Mouse (Mus musculus) limb, embryonic 11.5 days (tissue): Measurements from ENCODE around the gene Tdrd5. TPM values are rescaled to one million over a fixed set of nuclear protein-coding genes. Genes with fewer than 3 reads are reported as not detected.

ENCODE experiments used
- ATAC-seq: fragments of 200-750 bp; cut with Nextera tagmentation; 2 replicates; pipeline ENCODE4 v1.8.0; 2017; ENCODE audit warnings: low read depth; ENCODE audit not compliant: insufficient number of reproducible peaks, low FRiP score, low TSS enrichment
- DNase-seq: peaks from one replicate; pipeline ENCODE4 v3.0.0-alpha.2; 2015; ENCODE audit warnings: low spot score
- H3K27ac ChIP-seq: fragments of 300-500 bp; sonication (generic); replicated peaks from 2 replicates; pipeline ENCODE4 v1.5.1; 2014; ENCODE audit warnings: low read depth, mild to moderate bottlenecking, low read length
- H3K27me3 ChIP-seq: fragments of 300-500 bp; sonication (generic); 2 replicates; pipeline ENCODE4 v1.6.1; 2014; ENCODE audit warnings: mild to moderate bottlenecking, low read length, mixed read lengths; ENCODE audit not compliant: control insufficient read depth, insufficient read depth
- H3K36me3 ChIP-seq: fragments of 300-500 bp; sonication (generic); 2 replicates; pipeline ENCODE4 v1.6.1; 2014; ENCODE audit warnings: mild to moderate bottlenecking, low read length, moderate library complexity, mixed read lengths; ENCODE audit not compliant: control insufficient read depth, insufficient read depth
- H3K4me1 ChIP-seq: fragments of 300-500 bp; sonication (generic); 2 replicates; pipeline ENCODE4 v1.6.1; 2014; ENCODE audit warnings: low read length, mixed read lengths; ENCODE audit not compliant: control insufficient read depth, insufficient read depth
- H3K4me2 ChIP-seq: fragments of 300-500 bp; sonication (generic); 2 replicates; pipeline ENCODE4 v1.6.1; 2014; ENCODE audit warnings: low read depth, mild to moderate bottlenecking, moderate library complexity; ENCODE audit not compliant: severe bottlenecking
- H3K4me3 ChIP-seq: fragments of 300-500 bp; sonication (generic); 2 replicates; pipeline ENCODE4 v1.5.1; 2014; ENCODE audit warnings: low read depth, low read length
- H3K9ac ChIP-seq: fragments of 300-500 bp; sonication (generic); 2 replicates; pipeline ENCODE4 v1.6.1; 2014; ENCODE audit warnings: mild to moderate bottlenecking, low read length
- H3K9me3 ChIP-seq: fragments of 300-500 bp; sonication (generic); 2 replicates; pipeline ENCODE4 v1.6.1; 2016; ENCODE audit warnings: low read length; ENCODE audit not compliant: control insufficient read depth
- WGBS: fragments of 180-500 bp; shearing (Covaris S2); extraction: QIAGEN DNeasy Blood & Tissue Kit; methylation state at CpG from one replicate; pipeline ENCODE4 v1.1.7; 2014; 5-methylcytosine and 5-hydroxymethylcytosine counted together
- polyA plus RNA-seq: library from polyadenylated mRNA; unstranded; fragments of >200 nt; fragmentation: Nextera tagmentation; extraction: Ambion mirVana; gene quantifications from 2 replicates; pipeline ENCODE4 v1.2.1, GENCODE M21; 2014

The Tdrd5 gene
- not detected in 2 replicates for polyA plus RNA-seq

DNA sequence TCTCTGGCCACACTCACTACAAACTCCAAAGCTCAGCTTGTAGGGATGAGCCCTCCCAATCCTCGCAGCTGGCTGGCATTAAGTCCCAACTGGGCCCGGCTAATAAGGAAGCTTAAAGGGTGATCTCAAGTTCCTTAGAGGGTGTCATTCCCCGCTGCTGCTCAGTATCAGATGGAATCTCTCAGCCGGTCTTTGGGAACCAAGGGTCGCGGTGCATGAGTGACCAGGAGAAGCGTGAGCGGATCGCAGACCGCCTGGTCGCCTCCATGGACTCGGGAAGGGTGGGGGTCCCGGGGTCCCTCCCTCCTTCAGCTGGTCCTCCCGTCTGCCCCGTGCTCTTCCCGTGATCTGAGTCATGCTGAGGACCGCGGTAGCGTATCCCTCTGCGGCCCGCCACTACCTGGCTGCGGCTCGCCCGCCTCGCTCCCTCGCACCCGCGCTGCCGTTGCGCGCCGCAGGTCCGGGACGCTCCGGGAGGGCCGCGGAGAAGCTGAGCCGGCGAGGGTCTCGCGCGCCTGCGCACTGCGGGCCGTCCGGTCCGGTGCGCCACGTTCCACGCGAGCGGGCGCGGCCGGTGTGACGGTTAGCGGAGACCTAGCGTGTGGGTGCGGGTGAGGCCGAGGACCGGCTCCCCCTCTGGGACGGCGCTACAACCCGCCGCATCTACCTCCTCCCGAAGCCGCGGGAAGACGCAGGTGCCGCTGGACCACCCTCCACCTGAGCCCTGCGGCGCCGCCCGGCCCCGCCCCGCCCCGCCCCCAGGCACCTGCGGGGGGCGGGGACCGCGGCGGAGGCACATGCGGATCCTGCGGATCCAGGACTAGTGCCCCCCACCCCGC is at the start of gene Tdrd5:
Gene Tdrd5 (minus strand): TSS at position 754 of the 839 bp plus-strand sequence.
- under 1% methylated on average over 78 of the region's 85 CpGs for WGBS
- ATAC-seq (peak; percentile 84), DNase-seq (peak; percentile 52)
- Histone ChIP-seq H3K27me3 (peaks cover 44% of the 10 kb centered on the region), H3K27ac (no peak within 1 kb of the TSS), H3K9ac (peak within 1 kb of the TSS; percentile 37; the same call in 1 of the 2 replicates), H3K9me3 (no peaks in the 10 kb centered on the region), H3K4me2 (peak within 1 kb of the TSS; percentile 99), H3K36me3 (no peaks in the 10 kb centered on the region), H3K4me3 (peak within 1 kb of the TSS; percentile 63), H3K4me1 (0 out of 2 replicates have a peak, but pooled peaks cover 4% of the 10 kb centered on the region)

DNA sequence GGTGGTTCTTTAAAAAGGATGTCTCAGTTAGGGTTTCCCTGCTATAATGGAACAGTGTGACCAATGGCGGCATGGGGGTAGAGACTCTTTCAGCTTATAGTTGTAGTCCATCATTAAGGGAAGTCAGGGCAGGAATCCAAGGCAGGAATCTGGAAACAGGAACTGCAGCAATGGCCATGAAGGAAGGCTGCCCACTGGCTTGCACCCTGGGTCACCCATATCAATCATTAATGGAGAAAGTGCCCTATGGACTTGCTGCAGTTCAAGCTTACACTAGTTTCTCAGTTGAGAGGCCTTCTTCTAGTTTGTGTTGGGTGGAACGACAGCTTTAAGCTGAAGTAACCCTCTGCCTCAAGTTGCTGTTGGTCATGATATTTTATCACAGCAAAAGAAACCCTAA is 49.0 kb upstream of the Tdrd5 start:
- Histone ChIP-seq H3K4me1 (no peaks in the 10 kb centered on the region), H3K27ac (no peak overlapping the region), H3K4me3 (no peak overlapping the region), H3K36me3 (no peaks in the 10 kb centered on the region), H3K27me3 (no peaks in the 10 kb centered on the region), H3K9ac (no peak overlapping the region), H3K4me2 (no peak overlapping the region), H3K9me3 (no peaks in the 10 kb centered on the region)
- ATAC-seq = no peak
- WGBS = 96% methylated on average over 2 of the region's 2 CpGs
- DNase-seq = no peak

DNA sequence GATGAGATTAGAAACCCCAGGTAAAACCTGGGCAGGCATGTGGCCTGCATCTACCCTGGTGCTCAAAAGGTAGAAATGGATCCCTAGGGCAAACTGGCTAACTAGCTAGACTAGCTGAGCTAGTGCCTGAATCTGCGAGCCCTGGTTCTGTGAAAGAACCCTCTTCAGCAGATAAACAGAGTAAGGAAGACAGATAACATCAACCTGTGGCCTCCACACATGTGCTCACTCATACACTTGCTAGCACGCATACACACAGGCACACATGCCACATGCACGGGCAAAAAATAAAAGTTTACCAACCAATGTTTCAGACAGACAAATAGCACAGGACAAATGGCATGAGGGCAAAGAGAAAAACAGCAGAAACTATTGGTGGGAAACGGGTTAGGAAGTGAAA is 47.0 kb upstream of the Tdrd5 start:
- no peaks in the 10 kb centered on the region for H3K4me1 ChIP-seq
- no peaks in the 10 kb centered on the region for H3K27me3 ChIP-seq
- DNase-seq = no peak
- H3K9me3 ChIP-seq = no peaks in the 10 kb centered on the region
- H3K36me3 ChIP-seq = no peaks in the 10 kb centered on the region
- no peak overlapping the region for H3K9ac ChIP-seq
- ATAC-seq = no peak
- WGBS = 90% methylated on average over 4 of the region's 4 CpGs
- H3K4me3 ChIP-seq = no peak overlapping the region
- H3K4me2 ChIP-seq = no peak overlapping the region
- no peak overlapping the region for H3K27ac ChIP-seq

DNA sequence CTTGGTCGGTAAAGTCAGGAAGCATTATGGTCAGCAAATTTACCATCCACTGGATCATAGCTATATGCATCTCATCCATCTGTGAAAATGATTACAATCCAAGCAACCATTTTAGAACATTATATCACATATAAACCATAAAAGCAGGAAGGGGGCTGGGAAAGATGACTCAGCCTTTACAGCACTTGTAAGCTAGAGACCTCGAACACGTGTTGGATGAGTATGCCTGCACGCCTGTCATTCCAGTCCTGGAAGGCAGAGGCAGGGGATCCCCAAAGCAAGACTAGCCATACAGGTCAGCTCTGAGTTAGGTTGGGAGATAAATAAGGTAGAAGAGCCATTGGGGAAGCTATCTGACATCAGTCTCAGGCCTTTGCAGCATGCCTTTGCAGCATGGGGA is 45.6 kb upstream of the Tdrd5 start:
- Histone ChIP-seq H3K36me3 (no peaks in the 10 kb centered on the region), H3K4me1 (no peaks in the 10 kb centered on the region), H3K4me3 (no peak overlapping the region), H3K9ac (no peak overlapping the region), H3K27me3 (no peaks in the 10 kb centered on the region), H3K4me2 (no peak overlapping the region), H3K27ac (no peak overlapping the region), H3K9me3 (no peaks in the 10 kb centered on the region)
- 80% methylated on average over 4 of the region's 4 CpGs for WGBS
- ATAC-seq = no peak
- DNase-seq = no peak

DNA sequence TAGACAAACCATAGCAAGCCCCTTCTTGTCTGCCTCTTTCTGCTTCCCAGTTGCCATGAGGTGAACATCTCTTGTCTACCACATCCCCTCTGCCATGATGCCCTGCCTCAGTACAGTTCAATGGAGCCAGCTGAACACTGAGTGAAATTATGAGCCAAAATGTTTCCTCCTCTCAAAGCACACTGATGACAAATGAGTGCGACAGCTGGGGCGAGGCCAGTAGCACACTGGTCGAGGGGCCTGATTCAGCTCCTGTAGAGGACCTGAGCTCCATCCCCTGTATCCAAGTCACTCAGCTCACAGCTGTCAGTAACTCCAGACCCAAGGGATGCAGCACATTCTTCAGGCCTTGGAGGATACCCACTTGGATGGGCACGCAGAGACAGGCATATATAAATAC is 42.2 kb upstream of the Tdrd5 start:
- Histone ChIP-seq H3K9ac (no peak overlapping the region), H3K36me3 (no peaks in the 10 kb centered on the region), H3K4me3 (no peak overlapping the region), H3K9me3 (no peaks in the 10 kb centered on the region), H3K27ac (no peak overlapping the region), H3K4me2 (no peak overlapping the region), H3K4me1 (no peaks in the 10 kb centered on the region), H3K27me3 (no peaks in the 10 kb centered on the region)
- WGBS = 88% methylated on average over 4 of the region's 4 CpGs
- no peak for ATAC-seq
- no peak for DNase-seq

DNA sequence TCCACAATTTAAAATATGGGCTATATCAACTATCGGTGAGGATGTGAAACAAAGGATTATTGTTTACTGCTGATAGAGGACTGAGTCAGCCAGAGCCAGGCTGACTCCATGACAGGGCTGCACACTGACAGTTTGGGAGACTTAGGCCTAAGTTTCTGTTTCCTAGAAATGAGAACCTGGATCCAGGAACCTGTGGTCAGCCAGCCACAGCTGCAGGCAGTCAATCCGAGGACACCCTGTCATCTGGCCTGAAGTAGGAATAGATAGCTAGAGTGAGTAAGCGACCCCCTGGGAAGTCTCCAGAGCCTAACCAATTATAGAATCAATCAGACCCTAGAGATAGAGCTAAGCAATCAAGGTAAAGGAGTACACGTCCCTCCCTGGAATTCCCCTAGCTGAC is 41.0 kb upstream of the Tdrd5 start:
- 72% methylated on average over 4 of the region's 4 CpGs for WGBS
- DNase-seq = no peak
- Histone ChIP-seq H3K9ac (no peak overlapping the region), H3K27ac (no peak overlapping the region), H3K4me3 (no peak overlapping the region), H3K27me3 (no peaks in the 10 kb centered on the region), H3K4me2 (no peak overlapping the region), H3K4me1 (no peaks in the 10 kb centered on the region), H3K9me3 (no peaks in the 10 kb centered on the region), H3K36me3 (no peaks in the 10 kb centered on the region)
- ATAC-seq = no peak

GRCm38 (mm10) chr1:156340847-156341246 is 37.4 kb upstream of the Tdrd5 start:
- H3K4me2 ChIP-seq = no peak overlapping the region
- no peaks in the 10 kb centered on the region for H3K27me3 ChIP-seq
- WGBS = 67% methylated on average over 4 of the region's 4 CpGs
- H3K9ac ChIP-seq = no peak overlapping the region
- no peak for ATAC-seq
- H3K27ac ChIP-seq = no peak overlapping the region
- no peaks in the 10 kb centered on the region for H3K4me1 ChIP-seq
- no peaks in the 10 kb centered on the region for H3K36me3 ChIP-seq
- H3K4me3 ChIP-seq = no peak overlapping the region
- no peaks in the 10 kb centered on the region for H3K9me3 ChIP-seq
- DNase-seq = no peak

DNA sequence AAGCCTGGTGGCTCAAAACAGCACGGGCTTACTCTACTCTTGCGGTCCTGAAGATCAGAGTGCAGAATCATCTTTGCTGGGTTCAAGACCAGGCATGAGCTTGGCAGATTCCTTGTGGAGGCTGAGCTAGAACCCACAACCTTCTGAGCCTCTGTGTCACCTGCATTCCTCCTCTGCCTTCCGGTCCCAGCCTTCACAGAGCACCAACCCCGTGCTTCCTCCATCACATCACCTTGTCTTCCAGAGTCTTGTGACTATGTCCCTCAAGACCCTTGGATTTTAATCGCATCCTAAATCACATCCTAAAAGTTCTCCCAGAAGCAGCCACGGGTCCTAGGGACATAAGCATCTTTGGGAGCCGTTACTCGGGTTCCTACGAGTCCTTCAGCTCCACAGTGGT is 19.7 kb upstream of the Tdrd5 start:
- Histone ChIP-seq H3K9me3 (no peaks in the 10 kb centered on the region), H3K9ac (no peak overlapping the region), H3K27me3 (no peaks in the 10 kb centered on the region), H3K4me1 (no peaks in the 10 kb centered on the region), H3K4me2 (no peak overlapping the region), H3K36me3 (no peaks in the 10 kb centered on the region), H3K4me3 (no peak overlapping the region), H3K27ac (no peak overlapping the region)
- ATAC-seq = no peak
- no peak for DNase-seq
- 84% methylated on average over 9 of the region's 9 CpGs for WGBS
